Mouse (Mus musculus) midbrain, embryonic 14.5 days (tissue): ENCODE measurements around the gene Prps1l3. TPM values are rescaled to one million over a fixed set of nuclear protein-coding genes. Genes with fewer than 3 reads are reported as not detected.
A peak's percentile ranks its signal among the peaks of the same experiment; 100 is the strongest.

Source experiments
- ATAC-seq: fragments of 200-750 bp; cut with Nextera tagmentation; 2 replicates; pipeline ENCODE4 v1.8.0; 2017; ENCODE audit warnings: moderate number of reproducible peaks, moderate library complexity; ENCODE audit not compliant: low FRiP score, low TSS enrichment
- DNase-seq: peaks from one replicate; pipeline ENCODE4 v3.0.0-alpha.2; 2015
- H3K27ac ChIP-seq: fragments of 300-500 bp; sonication (generic); replicated peaks from 2 replicates; pipeline ENCODE4 v1.5.1; 2014; ENCODE audit warnings: mild to moderate bottlenecking, low read depth, low read length, moderate library complexity
- H3K27me3 ChIP-seq: fragments of 300-500 bp; sonication (generic); 2 replicates; pipeline ENCODE4 v1.6.1; 2014; ENCODE audit warnings: low read length, control low read depth, mixed read lengths; ENCODE audit not compliant: control insufficient read depth, insufficient read depth
- H3K36me3 ChIP-seq: fragments of 300-500 bp; sonication (generic); 2 replicates; pipeline ENCODE4 v1.6.1; 2014; ENCODE audit warnings: low read length, control low read depth; ENCODE audit not compliant: control insufficient read depth, insufficient read depth
- H3K4me1 ChIP-seq: fragments of 300-500 bp; sonication (generic); 2 replicates; pipeline ENCODE4 v1.6.1; 2014; ENCODE audit warnings: mild to moderate bottlenecking, antibody characterized with exemption, low read length, control low read depth; ENCODE audit not compliant: control insufficient read depth, insufficient read depth
- H3K4me2 ChIP-seq: fragments of 300-500 bp; sonication (generic); 2 replicates; pipeline ENCODE4 v1.6.1; 2014; ENCODE audit warnings: mild to moderate bottlenecking, low read length, moderate library complexity
- H3K4me3 ChIP-seq: fragments of 300-500 bp; sonication (generic); replicated peaks from 2 replicates; pipeline ENCODE4 v1.5.1; 2014; ENCODE audit warnings: low read depth, low read length
- H3K9ac ChIP-seq: fragments of 300-500 bp; sonication (generic); replicated peaks from 2 replicates; pipeline ENCODE4 v1.6.1; 2014; ENCODE audit warnings: mild to moderate bottlenecking, low read length, moderate library complexity
- H3K9me3 ChIP-seq: fragments of 300-500 bp; sonication (generic); 2 replicates; pipeline ENCODE4 v1.6.1; 2016; ENCODE audit warnings: low read length, control low read depth, mixed read lengths; ENCODE audit not compliant: control insufficient read depth
- WGBS: fragments of 180-500 bp; shearing (Covaris S2); extraction: QIAGEN DNeasy Blood & Tissue Kit; methylation state at CpG from one replicate; pipeline ENCODE4 v1.1.7; 2014; 5-methylcytosine and 5-hydroxymethylcytosine counted together
- polyA plus RNA-seq: library from polyadenylated mRNA; unstranded; fragments of >200 nt; fragmentation: Nextera tagmentation; extraction: Ambion mirVana; gene quantifications from 2 replicates; pipeline ENCODE4 v1.2.1, GENCODE M21; 2014

The Prps1l3 gene
- 28.6 and 38.5 TPM in 2 replicates for polyA plus RNA-seq

DNA sequence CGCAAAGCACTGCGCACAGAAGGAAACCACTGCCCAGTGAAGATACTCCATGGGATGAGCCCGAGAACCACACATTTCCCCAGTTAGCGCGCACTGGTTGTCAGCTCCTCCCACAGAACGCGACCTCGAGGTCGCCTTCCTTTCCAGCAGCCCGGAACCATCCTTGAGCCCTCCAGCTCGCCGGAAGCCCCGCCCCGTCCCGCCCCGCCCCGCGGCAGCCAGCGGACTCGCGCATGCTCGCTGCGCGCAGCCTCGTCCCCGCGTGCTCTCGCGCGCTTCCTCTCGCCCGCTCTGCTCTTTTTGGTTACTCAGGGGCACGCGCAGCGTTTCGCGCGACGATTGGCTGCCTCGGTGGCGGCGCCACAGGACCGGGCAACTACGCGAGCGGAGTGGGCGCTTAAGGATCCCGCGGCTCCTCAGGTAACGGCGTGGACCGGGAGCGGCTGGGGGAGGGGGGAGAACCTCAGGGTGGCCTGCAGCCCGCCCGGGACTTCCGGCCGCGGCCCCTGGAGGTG is at the start of gene Prps1l3, which contains the start of gene Mipol1:
Gene Prps1l3 (plus strand): TSS at position 221 of the 515 bp plus-strand sequence.
Gene Mipol1 (plus strand): TSS at position 236 of the 515 bp plus-strand sequence.
- Histone ChIP-seq H3K4me3 (peak within 1 kb of the TSS; percentile 76), H3K4me2 (peak within 1 kb of the TSS; percentile 71), H3K4me1 (no peaks in the 10 kb centered on the region), H3K9me3 (no peaks in the 10 kb centered on the region), H3K36me3 (no peaks in the 10 kb centered on the region), H3K27me3 (no peaks in the 10 kb centered on the region), H3K27ac (peak within 1 kb of the TSS; percentile 83), H3K9ac (peak within 1 kb of the TSS; percentile 79)
- 1% methylated on average over 58 of the region's 58 CpGs for WGBS
- DNase-seq (peak; percentile 97), ATAC-seq (peak; percentile 97)

GRCm38 (mm10) chr12:57184401-57185147 is 45.6 kb upstream of the Prps1l3 start:
- Histone ChIP-seq H3K4me1 (no peaks in the 10 kb centered on the region), H3K36me3 (no peaks in the 10 kb centered on the region), H3K9me3 (no peaks in the 10 kb centered on the region), H3K4me3 (no peak overlapping the region), H3K27me3 (no peaks in the 10 kb centered on the region), H3K27ac (no peak overlapping the region), H3K9ac (no peak overlapping the region), H3K4me2 (no peak overlapping the region)
- DNase-seq: peak; percentile 51
- no peak for ATAC-seq
- WGBS: 63% methylated on average over 2 of the region's 2 CpGs

DNA sequence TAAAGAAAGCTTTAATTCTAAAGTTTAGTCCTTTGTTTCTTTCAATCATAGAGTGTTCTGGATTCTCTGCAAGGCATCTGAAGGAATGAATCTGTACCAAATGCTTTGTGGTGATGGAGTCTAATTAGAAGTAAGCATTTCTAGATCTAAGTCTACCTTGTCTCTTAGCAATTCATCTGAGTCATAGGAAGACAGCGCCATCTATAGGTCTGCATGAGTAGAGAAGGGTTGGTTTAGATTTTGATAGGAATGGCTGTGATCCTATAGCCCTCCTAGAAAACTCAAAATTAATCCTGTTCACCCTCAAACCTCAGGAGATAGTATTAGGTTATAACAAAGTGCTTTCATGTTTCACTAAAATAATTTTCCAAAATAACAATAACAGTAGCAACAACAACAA is 44.7 kb upstream of the Prps1l3 start:
- H3K4me2 ChIP-seq: no peak overlapping the region
- no peak overlapping the region for H3K27ac ChIP-seq
- no peak for ATAC-seq
- H3K9me3 ChIP-seq: no peaks in the 10 kb centered on the region
- no peak overlapping the region for H3K9ac ChIP-seq
- peak; percentile 43 for DNase-seq
- H3K36me3 ChIP-seq: no peaks in the 10 kb centered on the region
- 0% methylated on average over 1 of the region's 1 CpGs for WGBS
- no peaks in the 10 kb centered on the region for H3K4me1 ChIP-seq
- no peak overlapping the region for H3K4me3 ChIP-seq
- H3K27me3 ChIP-seq: no peaks in the 10 kb centered on the region

GRCm38 (mm10) chr12:57186126-57186525 is 44.1 kb upstream of the Prps1l3 start:
- no peak for ATAC-seq
- 78% methylated on average over 2 of the region's 2 CpGs for WGBS

GRCm38 (mm10) chr12:57187032-57187431 is 43.2 kb upstream of the Prps1l3 start:
- no peaks in the 10 kb centered on the region for H3K27me3 ChIP-seq
- ATAC-seq (no peak), DNase-seq (no peak)
- no peak overlapping the region for H3K4me3 ChIP-seq
- H3K27ac ChIP-seq: no peak overlapping the region
- no peaks in the 10 kb centered on the region for H3K36me3 ChIP-seq
- H3K9ac ChIP-seq: no peak overlapping the region
- no peak overlapping the region for H3K4me2 ChIP-seq
- 93% methylated on average over 4 of the region's 4 CpGs for WGBS
- H3K9me3 ChIP-seq: no peaks in the 10 kb centered on the region
- H3K4me1 ChIP-seq: no peaks in the 10 kb centered on the region

More at GRCm38 (mm10) chr12:57186126-57186525, 44.1 kb upstream of the Prps1l3 start:
- no peak overlapping the region for H3K4me3 ChIP-seq
- H3K9me3 ChIP-seq: no peaks in the 10 kb centered on the region
- DNase-seq: no peak
- no peaks in the 10 kb centered on the region for H3K36me3 ChIP-seq
- H3K4me1 ChIP-seq: no peaks in the 10 kb centered on the region
- H3K27me3 ChIP-seq: no peaks in the 10 kb centered on the region
- H3K9ac ChIP-seq: no peak overlapping the region
- H3K27ac ChIP-seq: no peak overlapping the region
- no peak overlapping the region for H3K4me2 ChIP-seq

- Histone ChIP-seq H3K9ac (no peak overlapping the region), H3K9me3 (no peaks in the 10 kb centered on the region), H3K4me3 (no peak overlapping the region), H3K27me3 (peaks cover 15% of the 10 kb centered on the region), H3K36me3 (no peaks in the 10 kb centered on the region), H3K4me2 (no peak overlapping the region), H3K27ac (no peak overlapping the region), H3K4me1 (peaks cover 5% of the 10 kb centered on the region; the same call in 1 of the 2 replicates)
- DNase-seq (peak; percentile 41), ATAC-seq (no peak)
- 28% methylated on average over 3 of the region's 3 CpGs for WGBS
Observed at GRCm38 (mm10) chr12:57194609-57195008, 35.6 kb upstream of the Prps1l3 start.

GRCm38 (mm10) chr12:57196286-57196607 is 34.0 kb upstream of the Prps1l3 start:
- DNase-seq: no peak
- WGBS: 1% methylated on average over 8 of the region's 8 CpGs
- peaks cover 5% of the 10 kb centered on the region; the same call in 1 of the 2 replicates for H3K4me1 ChIP-seq
- no peaks in the 10 kb centered on the region for H3K36me3 ChIP-seq
- peak overlapping the region; percentile 39 for H3K9ac ChIP-seq
- H3K9me3 ChIP-seq: no peaks in the 10 kb centered on the region
- H3K27ac ChIP-seq: no peak overlapping the region
- H3K4me2 ChIP-seq: peak overlapping the region; percentile 85
- no peak for ATAC-seq
- peaks cover 15% of the 10 kb centered on the region for H3K27me3 ChIP-seq
- peak overlapping the region; percentile 46 for H3K4me3 ChIP-seq

DNA sequence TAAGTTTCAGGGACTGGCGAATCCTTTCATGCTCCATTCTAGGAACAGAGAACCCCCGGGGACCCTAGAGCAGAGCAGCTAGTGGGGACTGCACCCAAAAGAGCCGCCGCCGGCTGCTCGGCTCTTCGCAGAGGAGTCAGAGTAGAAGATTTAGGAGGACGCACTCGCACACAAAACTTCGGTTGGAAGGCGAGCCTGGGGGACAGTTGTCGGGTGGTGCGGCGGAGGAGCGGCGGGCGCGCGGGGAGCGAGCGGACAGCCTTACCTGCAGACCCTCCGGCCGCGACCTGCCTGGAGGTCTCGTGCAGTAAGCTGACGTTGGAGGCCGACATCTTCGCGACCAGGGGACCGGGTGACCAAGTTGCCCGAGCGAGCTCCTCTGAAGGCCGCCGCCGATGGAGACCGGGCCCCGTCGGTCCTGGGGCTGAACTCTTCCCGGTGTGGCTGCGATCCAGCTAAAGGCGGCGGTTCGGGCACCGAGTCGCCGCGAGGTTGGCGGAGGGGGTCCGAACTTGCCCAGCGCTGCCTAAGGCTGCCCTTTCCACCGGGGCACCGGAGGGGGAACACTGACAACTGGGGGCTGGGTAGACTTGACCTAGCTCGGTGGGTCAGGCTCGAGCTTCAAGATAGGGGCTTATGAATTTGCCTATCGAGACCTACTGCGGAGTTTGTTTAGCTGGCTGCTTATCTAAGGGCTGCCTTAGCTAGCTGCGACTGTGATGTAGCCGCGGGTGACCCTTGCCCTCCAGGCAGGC is 33.4 kb upstream of the Prps1l3 start:
- Histone ChIP-seq H3K36me3 (no peaks in the 10 kb centered on the region), H3K4me1 (peaks cover 5% of the 10 kb centered on the region; the same call in 1 of the 2 replicates), H3K4me3 (peak overlapping the region; percentile 46), H3K9me3 (no peaks in the 10 kb centered on the region), H3K27me3 (peaks cover 15% of the 10 kb centered on the region), H3K27ac (no peak overlapping the region), H3K4me2 (peak overlapping the region; percentile 85), H3K9ac (peak overlapping the region; percentile 39)
- ATAC-seq (peak; percentile 63; the same call in 1 of the 2 replicates), DNase-seq (peak; percentile 53)
- WGBS: under 1% methylated on average over 59 of the region's 59 CpGs
